In genomic region chr11:107105227-107105626, GRCm38 (mm10) we compare ENCODE assay signal across 9 mouse cellular contexts. TPM values are rescaled to one million over a fixed set of nuclear protein-coding genes. Genes with fewer than 3 reads are reported as not detected.
A peak's percentile ranks its signal among the peaks of the same experiment; 100 is the strongest.
DNase-seq lines count a peak whose midpoint lies in the region; ATAC-seq and TF ChIP-seq lines count a peak whose summit lies in the region.
"Had no signal": no experiment of that assay in that cellular context is flagged by ENCODE, and none has a peak within 500 bp of the region (broad histone marks: within the 10 kb centered on the region; RNA-seq: fewer than 3 reads in every experiment).

No protein-coding gene starts in this region.

- H3K27me3 ChIP-seq in hindbrain, embryonic 10.5 days (ENCODE audit: insufficient read depth, poor library complexity, severe bottlenecking) = no peaks in the 10 kb centered on the region
- H3K27me3 ChIP-seq in hindbrain, embryonic 12.5 days = no peaks in the 10 kb centered on the region
- H3K27me3 ChIP-seq in thymus, adult 2 months (ENCODE audit: control insufficient read depth, insufficient read depth, low read length) = no peaks in the 10 kb centered on the region
- H3K27me3 ChIP-seq: embryonic facial prominence, embryonic 15.5 days had no signal

- peak; percentile 64 for DNase-seq in hindbrain, embryonic 10.5 days (ENCODE audit: low spot score)
- DNase-seq in R1 (ENCODE audit: low read depth, low spot score) = peak; percentile 92
- DNase-seq in cerebellum, postnatal 25 days = peak; percentile 62 to 79
- peak; percentile 63 for DNase-seq in heart, adult 8-10 months (ENCODE audit: low spot score)
- DNase-seq in left cerebral cortex, adult 18-20 months (ENCODE audit: low spot score in 2 of 2) = peak; percentile 49 to 73
- DNase-seq in natural killer cell, adult 2 months (ENCODE audit: low spot score in 2 of 2) = peak; percentile 86 to 90
- peak; percentile 81 for DNase-seq in thymus, adult 2 months

- TF ChIP-seq POLR2A in thymus, adult 2 months (IDR thresholded peaks at IDR 0.05; ENCODE audit: control insufficient read depth, extremely low read depth, insufficient read depth, low read length, poor library complexity) = no peak

- H3K4me3 ChIP-seq in hindbrain, embryonic 10.5 days = no peak overlapping the region
- no peak overlapping the region for H3K4me3 ChIP-seq in hindbrain, embryonic 12.5 days
- H3K4me3 ChIP-seq in thymus, adult 2 months (ENCODE audit: control insufficient read depth, insufficient read depth, low read length) = no peak overlapping the region
- H3K4me3 ChIP-seq: embryonic facial prominence, embryonic 15.5 days had no signal

- H3K4me1 ChIP-seq in hindbrain, embryonic 10.5 days (replicated peaks) = peaks cover 7% of the 10 kb centered on the region; the same call in 1 of the 2 replicates
- peaks cover 16% of the 10 kb centered on the region; the same call in 1 of the 2 replicates for H3K4me1 ChIP-seq in hindbrain, embryonic 12.5 days
- H3K4me1 ChIP-seq in thymus, adult 2 months (replicated peaks; ENCODE audit: control insufficient read depth, insufficient read depth, low read length) = peaks cover 43% of the 10 kb centered on the region

- H3K36me3 ChIP-seq in hindbrain, embryonic 10.5 days = peaks cover 48% of the 10 kb centered on the region
- H3K36me3 ChIP-seq in hindbrain, embryonic 12.5 days = peaks cover 8% of the 10 kb centered on the region
- H3K36me3 ChIP-seq in thymus, adult 2 months (ENCODE audit: control insufficient read depth, insufficient read depth, low read length) = peaks cover 11% of the 10 kb centered on the region

- no peak for ATAC-seq in hindbrain, embryonic 12.5 days (ENCODE audit: low FRiP score)

- no peaks in the 10 kb centered on the region for H3K9me3 ChIP-seq in hindbrain, embryonic 10.5 days
- H3K9me3 ChIP-seq in hindbrain, embryonic 12.5 days (replicated peaks) = no peaks in the 10 kb centered on the region
- H3K9me3 ChIP-seq: embryonic facial prominence, embryonic 15.5 days had no signal

- H3K4me2 ChIP-seq in hindbrain, embryonic 12.5 days (replicated peaks) = no peak overlapping the region
- H3K4me2 ChIP-seq: embryonic facial prominence, embryonic 15.5 days had no signal

- TF ChIP-seq CTCF in thymus, adult 2 months (IDR thresholded peaks at IDR 0.05; ENCODE audit: borderline replicate concordance, control insufficient read depth, extremely low read depth, insufficient read depth, low read length, poor library complexity) = peak; percentile 89; the same call in 1 of the 2 replicates

- no peak overlapping the region for H3K27ac ChIP-seq in hindbrain, embryonic 10.5 days
- no peak overlapping the region for H3K27ac ChIP-seq in hindbrain, embryonic 12.5 days
- H3K27ac ChIP-seq in thymus, adult 2 months (ENCODE audit: control insufficient read depth, insufficient read depth, low read length) = 0 out of 2 replicates have a peak overlapping the region, but pooled peaks have one; percentile 15
- H3K27ac ChIP-seq: embryonic facial prominence, embryonic 15.5 days had no signal

- WGBS in hindbrain, embryonic 10.5 days = 56% methylated on average over 5 of the region's 5 CpGs
- WGBS in hindbrain, embryonic 12.5 days = 55% methylated on average over 5 of the region's 5 CpGs
- 57% methylated on average over 5 of the region's 5 CpGs for WGBS in thymus, adult 2 months

- H3K9ac ChIP-seq in hindbrain, embryonic 12.5 days = no peak overlapping the region
- H3K9ac ChIP-seq: embryonic facial prominence, embryonic 15.5 days had no signal

RNA-seq across cellular contexts. Expression of gene Bptf, which starts 26.7 kb away (rescaled TPM):
- polyA plus RNA-seq in hindbrain, embryonic 10.5 days (2016; fragmentation: Nextera tagmentation; extraction: Ambion mirVana) = 26.8 and 32.7 TPM in 2 replicates
- 38.5 and 41.0 TPM in 2 replicates for polyA plus RNA-seq in hindbrain, embryonic 12.5 days (2016; fragmentation: Nextera tagmentation; extraction: Ambion mirVana)
- total RNA-seq in heart, adult 8-10 months (2022) = 10 to 100 TPM; 24.8 to 30.3 (median 28.6) TPM
- total RNA-seq in left cerebral cortex, adult 18-20 months (2021) = 10 to 100 TPM; 64.4 to 67.2 TPM
- 58.4 and 66.1 TPM in 2 replicates for polyA plus RNA-seq in thymus, adult 2 months (2012; rRNA removed)
